In genomic region chr6:23966980-23967379, GRCm38 (mm10) we compare ENCODE assay signal across 22 mouse cellular contexts. TPM values are rescaled to one million over a fixed set of nuclear protein-coding genes. Genes with fewer than 3 reads are reported as not detected.
"Had no signal": no experiment of that assay in that cellular context is flagged by ENCODE, and none has a peak within 500 bp of the region (broad histone marks: within the 10 kb centered on the region; RNA-seq: fewer than 3 reads in every experiment).

No protein-coding gene starts in this region.

- H3K27ac ChIP-seq: hindbrain, postnatal 0 days; limb, embryonic 10.5 days; liver, embryonic 15.5 days; midbrain, embryonic 12.5 days; neural tube, embryonic 13.5 days; stomach, postnatal 0 days had no signal

- H3K4me2 ChIP-seq: liver, embryonic 11.5 days; liver, embryonic 15.5 days; midbrain, embryonic 12.5 days; neural tube, embryonic 13.5 days had no signal

- ATAC-seq: hindbrain, postnatal 0 days; lung, postnatal 0 days; midbrain, embryonic 16.5 days had no signal

- H3K9me3 ChIP-seq: limb, embryonic 10.5 days; liver, embryonic 15.5 days; midbrain, embryonic 12.5 days; neural tube, embryonic 13.5 days had no signal

- H3K4me3 ChIP-seq: limb, embryonic 10.5 days; liver, embryonic 15.5 days; midbrain, embryonic 12.5 days; neural tube, embryonic 13.5 days had no signal

- H3K9ac ChIP-seq: liver, embryonic 15.5 days; midbrain, embryonic 12.5 days; neural tube, embryonic 13.5 days had no signal

- H3K27me3 ChIP-seq: liver, embryonic 15.5 days; midbrain, embryonic 12.5 days; neural tube, embryonic 13.5 days had no signal

- H3K4me1 ChIP-seq: limb, embryonic 10.5 days; liver, embryonic 15.5 days; midbrain, embryonic 12.5 days; neural tube, embryonic 13.5 days had no signal

- H3K36me3 ChIP-seq: limb, embryonic 10.5 days; liver, embryonic 15.5 days; midbrain, embryonic 12.5 days; neural tube, embryonic 13.5 days had no signal

- DNase-seq: kidney, adult 18-20 months; kidney, postnatal 14 days; lung, adult 2 months; retina, postnatal 1 day; thymus, adult 18-20 months; thymus, postnatal 14 days had no signal

RNA-seq across cellular contexts. Expression of gene Tas2r118, which starts 2.9 kb away (rescaled TPM):
- total RNA-seq: hindbrain, postnatal 0 days; layer of hippocampus, postnatal 25 days; megakaryocyte-erythroid progenitor cell, adult 5-6 weeks had no signal
- polyA plus RNA-seq: hindbrain, postnatal 0 days; intestine, embryonic 14.5 days; kidney, embryonic 14.5 days; large intestine, adult 2 months; limb, embryonic 10.5 days; limb, embryonic 14.5 days; liver, embryonic 11.5 days; liver, embryonic 15.5 days; lung, adult 2 months; lung, postnatal 0 days; midbrain, embryonic 12.5 days; midbrain, embryonic 16.5 days; neural tube, embryonic 13.5 days; stomach, postnatal 0 days; urinary bladder, adult 2 months had no signal
